Mouse (Mus musculus): ENCODE results near the gene Eepd1. TPM values are rescaled to one million over a fixed set of nuclear protein-coding genes. Genes with fewer than 3 reads are reported as not detected.

The Eepd1 gene
- total and polyA plus RNA-seq, 3 experiments: 0.85 to 1.6 TPM; not detected in 1

- Histone ChIP-seq H3K79me2 (ENCODE audit: control insufficient read depth, insufficient read depth, low read length, poor library complexity) (no peaks in the 10 kb centered on the region), H3K9ac (ENCODE audit: control insufficient read depth, low read depth, low read length, poor library complexity, severe bottlenecking) (no peak overlapping the region), H3K4me1 (ENCODE audit: control insufficient read depth in 1 of 2, insufficient read depth in 2 of 2, low read length in 2 of 2) (peaks cover 2 to 3% of the 10 kb centered on the region in 2 experiments; a peak in 3 of 4 replicates), H3K27ac (ENCODE audit: control insufficient read depth, low read depth, low read length) (no peak overlapping the region), H3K4me3 (ENCODE audit: control insufficient read depth in 1 of 2, insufficient read depth in 1 of 2, low read depth in 2 of 2, low read length in 2 of 2) (no peak overlapping the region), H3K36me3 (ENCODE audit: control insufficient read depth in 1 of 2, insufficient read depth in 2 of 2, low read length in 2 of 2) (peaks cover 0 to 3% of the 10 kb centered on the region in 2 experiments; a peak in 2 of 4 replicates), H3K9me3 (replicated peaks; ENCODE audit: insufficient read depth, low read length) (no peaks in the 10 kb centered on the region), H3K27me3 (ENCODE audit: control insufficient read depth in 1 of 2, insufficient read depth in 2 of 2, low read length in 2 of 2) (no peaks in the 10 kb centered on the region)
- no peak for DNase-seq (ENCODE audit: low read depth, low spot score)
- no peak for TF ChIP-seq HCFC1 (IDR thresholded peaks at IDR 0.05; ENCODE audit: low read depth, low read length)
- no peak for TF ChIP-seq ZNF384 (IDR thresholded peaks at IDR 0.05; ENCODE audit: low read depth, low read length)
- TF ChIP-seq NRF1 (IDR thresholded peaks at IDR 0.05; ENCODE audit: insufficient read depth, low read depth, low read length, poor library complexity, severe bottlenecking): no peak
- TF ChIP-seq ZC3H11A (IDR thresholded peaks at IDR 0.05; ENCODE audit: low read depth, low read length): no peak
- no peak for TF ChIP-seq MEF2A (IDR thresholded peaks at IDR 0.05; ENCODE audit: extremely low read depth, insufficient replicate concordance, low read depth, low read length, poor library complexity, severe bottlenecking)
- TF ChIP-seq POLR2AphosphoS5 (IDR thresholded peaks at IDR 0.05; ENCODE audit: borderline replicate concordance, low read depth, low read length): no peak
- TF ChIP-seq MAX (IDR thresholded peaks at IDR 0.05; ENCODE audit: low read length): no peak
- no peak for TF ChIP-seq GATA1 (IDR thresholded peaks at IDR 0.05; ENCODE audit: low read depth, low read length)
- no peak for TF ChIP-seq USF2 (IDR thresholded peaks at IDR 0.05; ENCODE audit: borderline replicate concordance in 1 of 2, insufficient read depth in 1 of 2, low read depth in 1 of 2, low read length in 2 of 2)
- no peak for TF ChIP-seq KAT2A (conservative IDR thresholded peaks at IDR 0.05; ENCODE audit: low read depth, low read length)
- TF ChIP-seq BHLHE40 (IDR thresholded peaks at IDR 0.05; ENCODE audit: borderline replicate concordance, low read depth, low read length): no peak
- no peak for TF ChIP-seq SIN3A (IDR thresholded peaks at IDR 0.05; ENCODE audit: low read length)
- no peak for TF ChIP-seq ELF1 (IDR thresholded peaks at IDR 0.05; ENCODE audit: low read depth, low read length)
- no peak for TF ChIP-seq MXI1 (IDR thresholded peaks at IDR 0.05; ENCODE audit: low read depth, low read length)
- no peak for TF ChIP-seq RCOR1 (IDR thresholded peaks at IDR 0.05; ENCODE audit: low read depth, low read length)
- TF ChIP-seq POLR2AphosphoS2 (IDR thresholded peaks at IDR 0.05; ENCODE audit: low read length): no peak
- no peak for TF ChIP-seq MAZ (IDR thresholded peaks at IDR 0.05; ENCODE audit: low read depth, low read length)
- TF ChIP-seq CTCF (IDR thresholded peaks at IDR 0.05 in 2 of 3, conservative IDR thresholded peaks at IDR 0.05 in 1 of 3; ENCODE audit: control insufficient read depth in 1 of 3, insufficient read depth in 1 of 3, low read depth in 2 of 3, low read length in 3 of 3, poor library complexity in 1 of 3, severe bottlenecking in 1 of 3): no peak
These were observed 63.9 kb downstream of the Eepd1 start for GRCm38 (mm10) chr9:25545212-25545611.
